Mouse (Mus musculus) heart, embryonic 12.5 days (tissue): Measurements from ENCODE around the gene Gpr176. TPM values are rescaled to one million over a fixed set of nuclear protein-coding genes. Genes with fewer than 3 reads are reported as not detected.

Experiments used
- ATAC-seq: fragments of 200-750 bp; cut with Nextera tagmentation; 2 replicates; pipeline ENCODE4 v1.8.0; 2017; ENCODE audit warnings: moderate TSS enrichment, moderate library complexity; ENCODE audit not compliant: insufficient number of reproducible peaks, low FRiP score
- H3K27ac ChIP-seq: fragments of 300-500 bp; sonication (generic); 2 replicates; pipeline ENCODE4 v1.5.1; 2016; ENCODE audit warnings: mild to moderate bottlenecking, moderate library complexity; ENCODE audit not compliant: poor library complexity, severe bottlenecking
- H3K27me3 ChIP-seq: fragments of 300-500 bp; sonication (generic); replicated peaks from 2 replicates; pipeline ENCODE4 v1.6.1; 2016; ENCODE audit warnings: mild to moderate bottlenecking, moderate library complexity
- H3K36me3 ChIP-seq: fragments of 300-500 bp; sonication (generic); 2 replicates; pipeline ENCODE4 v1.6.1; 2016; ENCODE audit warnings: mild to moderate bottlenecking, moderate library complexity
- H3K4me1 ChIP-seq: fragments of 300-500 bp; sonication (generic); replicated peaks from 2 replicates; pipeline ENCODE4 v1.6.1; 2016; ENCODE audit warnings: mild to moderate bottlenecking
- H3K4me2 ChIP-seq: fragments of 300-500 bp; sonication (generic); 2 replicates; pipeline ENCODE4 v1.6.1; 2016; ENCODE audit warnings: mild to moderate bottlenecking, moderate library complexity
- H3K4me3 ChIP-seq: fragments of 300-500 bp; sonication (generic); 2 replicates; pipeline ENCODE4 v1.5.1; 2016; ENCODE audit warnings: mild to moderate bottlenecking
- H3K9ac ChIP-seq: fragments of 300-500 bp; sonication (generic); 2 replicates; pipeline ENCODE4 v1.6.1; 2016; ENCODE audit warnings: mild to moderate bottlenecking, moderate library complexity
- H3K9me3 ChIP-seq: fragments of 300-500 bp; sonication (generic); replicated peaks from 2 replicates; pipeline ENCODE4 v1.6.1; 2016; ENCODE audit warnings: mild to moderate bottlenecking, moderate library complexity
- WGBS: fragments of 180-500 bp; shearing (Covaris S2); methylation state at CpG from one replicate; pipeline ENCODE4 v1.1.7; 2016; 5-methylcytosine and 5-hydroxymethylcytosine counted together
- polyA plus RNA-seq: library from polyadenylated mRNA; unstranded; fragments of >200 nt; fragmentation: Nextera tagmentation; extraction: Ambion mirVana; gene quantifications from 2 replicates; pipeline ENCODE4 v1.2.1, GENCODE M21; 2016

Gpr176 gene
- polyA plus RNA-seq, 1 experiment from 2014 or later, result 0.08 TPM

DNA sequence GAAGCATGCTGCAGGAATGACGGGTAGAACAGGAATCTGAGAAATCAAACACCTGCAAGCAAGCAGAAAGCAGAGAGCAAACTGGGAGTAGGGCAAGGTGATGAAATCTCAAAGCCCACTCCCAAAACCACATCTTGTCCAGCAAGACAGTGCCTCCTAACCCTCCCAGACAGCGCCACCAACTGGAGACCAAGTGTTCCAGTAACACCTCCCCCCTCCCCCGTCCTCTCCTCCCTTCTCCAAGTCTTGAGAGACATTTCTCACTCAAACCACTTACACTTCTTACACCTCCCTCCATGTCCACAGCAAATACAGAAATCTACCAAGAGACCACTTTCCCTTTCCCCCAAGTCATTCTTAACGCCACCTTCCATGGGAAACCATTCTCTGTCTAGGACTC, 51.4 kb downstream of the Gpr176 start:
- Histone ChIP-seq H3K36me3 (no peaks in the 10 kb centered on the region), H3K4me1 (no peaks in the 10 kb centered on the region), H3K9me3 (no peaks in the 10 kb centered on the region), H3K9ac (no peak overlapping the region), H3K4me2 (no peak overlapping the region), H3K27ac (no peak overlapping the region), H3K4me3 (no peak overlapping the region), H3K27me3 (no peaks in the 10 kb centered on the region)
- 69% methylated on average over 4 of the region's 4 CpGs for WGBS
- ATAC-seq, result no peak

DNA sequence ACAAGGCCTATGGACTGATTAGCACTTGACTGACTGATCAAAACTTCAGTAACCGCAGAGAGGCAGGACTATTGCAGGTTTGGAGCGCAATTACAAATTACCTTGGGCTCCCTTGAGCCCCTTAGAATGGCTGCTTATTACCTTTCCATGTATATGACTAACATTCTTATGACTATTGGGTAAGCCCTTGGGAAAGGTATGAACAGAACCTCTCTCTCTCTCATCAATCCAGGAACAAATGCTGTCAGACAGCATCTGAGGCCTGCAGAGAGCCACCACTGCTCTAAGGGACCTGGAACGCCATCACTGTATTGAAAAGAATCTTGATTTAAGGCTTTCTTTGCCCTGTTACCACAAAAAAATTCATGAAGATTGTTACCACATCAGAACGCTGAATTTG, 52.1 kb downstream of the Gpr176 start:
- no peak for ATAC-seq
- Histone ChIP-seq H3K27ac (no peak overlapping the region), H3K4me3 (no peak overlapping the region), H3K36me3 (no peaks in the 10 kb centered on the region), H3K4me1 (no peaks in the 10 kb centered on the region), H3K9me3 (no peaks in the 10 kb centered on the region), H3K4me2 (no peak overlapping the region), H3K27me3 (no peaks in the 10 kb centered on the region), H3K9ac (no peak overlapping the region)
- 82% methylated on average over 4 of the region's 4 CpGs for WGBS

DNA sequence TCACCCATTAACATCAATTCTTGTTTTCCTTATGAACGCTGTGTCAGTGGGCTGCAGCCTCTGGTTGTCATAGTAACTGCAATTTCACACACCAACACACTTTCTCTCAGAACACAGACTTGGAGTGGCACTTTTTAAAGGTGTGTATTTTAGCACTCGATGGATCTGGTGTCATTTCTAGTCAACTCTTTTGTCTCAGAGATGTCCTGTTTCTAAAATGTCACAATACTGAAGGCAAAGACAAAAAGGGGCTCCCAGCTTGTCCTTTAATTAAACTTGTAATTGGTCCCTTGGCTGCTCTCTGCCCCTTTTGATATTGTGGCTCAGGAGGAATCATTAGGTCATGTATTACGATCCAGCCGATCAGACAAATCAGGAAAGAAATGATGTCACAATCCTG, 52.7 kb downstream of the Gpr176 start:
- no peak overlapping the region for H3K4me2 ChIP-seq
- H3K27me3 ChIP-seq, result no peaks in the 10 kb centered on the region
- H3K4me1 ChIP-seq, result no peaks in the 10 kb centered on the region
- H3K9me3 ChIP-seq, result no peaks in the 10 kb centered on the region
- WGBS, result 79% methylated on average over 4 of the region's 4 CpGs
- no peaks in the 10 kb centered on the region for H3K36me3 ChIP-seq
- no peak overlapping the region for H3K4me3 ChIP-seq
- H3K27ac ChIP-seq, result no peak overlapping the region
- ATAC-seq, result no peak
- no peak overlapping the region for H3K9ac ChIP-seq

DNA sequence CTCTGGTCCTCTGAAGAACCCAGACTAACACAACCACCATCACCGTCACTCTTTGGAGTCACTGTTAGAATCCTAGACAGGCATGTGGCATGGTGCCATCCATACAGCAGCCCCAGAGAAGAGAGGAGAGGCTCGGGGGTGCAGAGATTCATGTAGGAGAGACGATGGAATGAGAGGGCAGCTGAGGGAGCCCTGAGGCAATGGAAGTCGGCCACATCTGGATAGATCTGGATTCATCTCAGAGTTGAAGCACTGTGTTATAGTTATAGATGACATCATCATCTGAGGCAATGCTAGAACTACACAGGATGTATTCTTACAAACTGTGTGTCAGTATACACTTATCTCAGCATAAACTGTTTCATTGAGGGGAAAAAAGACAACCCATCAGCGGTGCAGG, 54.0 kb downstream of the Gpr176 start:
- H3K4me2 ChIP-seq, result no peak overlapping the region
- no peak overlapping the region for H3K4me3 ChIP-seq
- H3K9me3 ChIP-seq, result no peaks in the 10 kb centered on the region
- H3K9ac ChIP-seq, result no peak overlapping the region
- no peak for ATAC-seq
- H3K36me3 ChIP-seq, result no peaks in the 10 kb centered on the region
- 61% methylated on average over 5 of the region's 5 CpGs for WGBS
- H3K27ac ChIP-seq, result no peak overlapping the region
- H3K4me1 ChIP-seq, result no peaks in the 10 kb centered on the region
- H3K27me3 ChIP-seq, result no peaks in the 10 kb centered on the region

DNA sequence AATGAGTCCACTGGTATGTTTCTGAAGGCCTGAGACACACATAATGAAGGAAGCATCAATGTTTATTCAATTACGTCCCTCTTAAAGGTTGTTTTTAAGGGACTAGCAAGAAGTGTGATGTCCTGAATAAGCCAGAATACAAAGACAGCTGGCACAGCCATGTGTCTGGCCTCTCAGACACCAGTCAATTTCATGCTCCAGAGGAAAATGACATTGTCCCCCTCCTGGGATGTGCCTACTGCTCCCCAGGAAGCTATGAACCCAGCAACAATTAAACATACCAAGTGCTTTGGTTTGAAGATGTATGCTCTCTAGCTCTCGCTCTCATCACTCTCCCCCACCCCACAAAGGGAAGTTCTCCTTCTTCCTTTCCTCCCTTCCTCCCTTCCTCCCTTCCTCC, 56.3 kb downstream of the Gpr176 start:
- no peak overlapping the region for H3K9ac ChIP-seq
- H3K4me2 ChIP-seq, result no peak overlapping the region
- no peak overlapping the region for H3K27ac ChIP-seq
- no peak overlapping the region for H3K4me3 ChIP-seq
- H3K27me3 ChIP-seq, result no peaks in the 10 kb centered on the region
- no peaks in the 10 kb centered on the region for H3K4me1 ChIP-seq
- ATAC-seq, result no peak
- no peaks in the 10 kb centered on the region for H3K36me3 ChIP-seq
- H3K9me3 ChIP-seq, result no peaks in the 10 kb centered on the region
- WGBS, result 78% methylated on average over 2 of the region's 2 CpGs

DNA sequence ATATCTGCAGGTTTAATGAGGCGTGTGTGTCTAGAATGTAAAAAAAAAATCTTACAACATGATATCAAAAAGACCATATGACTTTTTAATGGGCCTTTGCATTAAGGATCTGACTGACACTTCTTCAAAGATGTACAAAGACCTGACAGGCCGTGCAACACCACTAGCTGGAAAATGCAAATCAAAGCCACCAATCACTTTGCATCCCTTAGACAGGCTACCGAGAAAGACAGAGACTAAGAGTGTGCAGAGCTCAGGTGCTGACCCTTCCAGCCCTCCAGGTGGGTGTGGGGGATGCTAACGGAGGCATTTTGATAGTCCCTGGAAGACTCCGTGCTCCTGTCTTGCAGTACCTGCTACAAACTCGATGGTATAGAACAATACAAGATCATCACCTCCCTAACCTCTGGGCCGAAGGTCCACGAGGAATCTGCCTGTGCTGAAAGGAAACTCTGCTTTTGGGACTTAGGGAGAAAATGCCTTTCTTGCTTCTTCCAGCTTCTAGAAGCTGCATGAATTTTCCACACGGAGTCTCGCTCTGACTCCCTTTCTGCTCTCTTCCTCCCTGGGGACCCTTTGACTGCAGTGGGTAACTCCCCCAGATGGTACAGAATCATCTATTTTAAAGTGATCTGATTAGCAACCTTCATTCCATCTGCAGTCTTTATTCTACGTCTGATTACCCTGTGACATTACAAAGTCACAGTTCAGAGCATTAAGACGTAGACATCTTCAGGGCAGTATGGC, 57.4 kb downstream of the Gpr176 start:
- no peaks in the 10 kb centered on the region for H3K36me3 ChIP-seq
- WGBS, result 81% methylated on average over 12 of the region's 12 CpGs
- H3K27ac ChIP-seq, result no peak overlapping the region
- H3K9me3 ChIP-seq, result no peaks in the 10 kb centered on the region
- no peak overlapping the region for H3K4me3 ChIP-seq
- ATAC-seq, result no peak
- no peak overlapping the region for H3K4me2 ChIP-seq
- no peaks in the 10 kb centered on the region for H3K4me1 ChIP-seq
- H3K9ac ChIP-seq, result no peak overlapping the region
- no peaks in the 10 kb centered on the region for H3K27me3 ChIP-seq

DNA sequence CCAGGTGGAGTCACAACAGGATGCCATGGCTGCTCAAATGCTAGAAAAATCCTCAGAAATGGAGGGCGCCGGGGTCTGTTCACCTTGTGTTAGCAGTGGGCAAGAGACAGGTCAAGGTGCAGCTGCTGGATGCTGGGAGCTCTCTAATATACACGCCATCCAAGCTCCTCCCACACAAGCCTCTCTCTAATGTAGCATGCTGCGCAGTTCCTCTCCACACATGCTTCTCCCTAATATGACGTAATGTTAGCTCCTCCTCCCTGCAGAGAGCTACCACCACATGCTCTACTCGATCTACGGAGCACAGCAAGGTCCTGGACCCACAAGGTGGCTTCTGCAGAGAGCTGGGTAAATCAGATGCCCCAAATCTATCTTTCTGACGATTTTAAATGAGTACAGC, 65.7 kb downstream of the Gpr176 start:
- no peak overlapping the region for H3K4me3 ChIP-seq
- no peak overlapping the region for H3K27ac ChIP-seq
- no peaks in the 10 kb centered on the region for H3K9me3 ChIP-seq
- no peak overlapping the region for H3K9ac ChIP-seq
- H3K27me3 ChIP-seq, result no peaks in the 10 kb centered on the region
- WGBS, result 62% methylated on average over 8 of the region's 8 CpGs
- no peaks in the 10 kb centered on the region for H3K36me3 ChIP-seq
- ATAC-seq, result no peak
- no peak overlapping the region for H3K4me2 ChIP-seq
- no peaks in the 10 kb centered on the region for H3K4me1 ChIP-seq

DNA sequence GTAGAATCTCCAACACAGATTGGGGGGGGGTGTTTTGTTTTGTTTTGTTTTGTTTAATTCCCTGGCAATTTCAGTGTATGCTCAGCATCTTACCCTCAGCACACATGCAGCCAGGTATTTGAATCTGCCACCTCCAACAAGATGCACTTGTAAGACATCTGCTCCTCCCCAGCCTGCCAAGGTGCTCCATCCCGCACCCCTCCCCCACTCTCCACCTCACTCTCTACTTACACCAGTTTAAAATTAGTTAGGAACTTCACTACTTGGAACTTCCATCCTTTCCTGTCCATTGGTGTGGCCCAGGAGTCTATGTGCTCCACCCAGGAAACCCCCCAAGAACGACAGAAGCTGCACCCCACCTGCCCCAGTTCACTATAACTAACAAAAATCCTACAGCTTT, 66.3 kb downstream of the Gpr176 start:
- H3K4me1 ChIP-seq, result no peaks in the 10 kb centered on the region
- no peak overlapping the region for H3K4me2 ChIP-seq
- no peak overlapping the region for H3K4me3 ChIP-seq
- H3K36me3 ChIP-seq, result no peaks in the 10 kb centered on the region
- no peak overlapping the region for H3K27ac ChIP-seq
- H3K9me3 ChIP-seq, result no peaks in the 10 kb centered on the region
- ATAC-seq, result no peak
- no peak overlapping the region for H3K9ac ChIP-seq
- no peaks in the 10 kb centered on the region for H3K27me3 ChIP-seq
- WGBS, result 66% methylated on average over 2 of the region's 2 CpGs

DNA sequence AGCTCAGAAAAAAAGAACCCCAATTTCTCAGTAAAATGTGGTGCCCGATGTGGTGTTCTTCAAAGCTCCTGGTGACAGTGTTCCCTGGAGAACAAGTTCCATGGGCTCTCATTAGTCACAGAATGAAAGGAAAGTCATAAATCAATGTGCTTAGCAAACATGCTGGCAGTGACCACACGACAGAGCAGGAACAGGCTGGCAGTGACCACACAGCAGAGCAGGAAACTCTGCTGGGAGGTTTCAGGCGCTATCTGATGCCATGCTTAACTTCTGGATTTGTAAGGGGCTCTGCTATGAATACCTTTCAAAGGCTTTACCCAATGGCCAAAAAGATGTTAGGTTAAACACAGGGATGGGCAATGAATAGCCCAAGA, 66.7 kb downstream of the Gpr176 start:
- Histone ChIP-seq H3K4me1 (no peaks in the 10 kb centered on the region), H3K4me3 (no peak overlapping the region), H3K4me2 (no peak overlapping the region), H3K27me3 (no peaks in the 10 kb centered on the region), H3K36me3 (no peaks in the 10 kb centered on the region), H3K9me3 (no peaks in the 10 kb centered on the region), H3K9ac (no peak overlapping the region), H3K27ac (no peak overlapping the region)
- no peak for ATAC-seq
- 56% methylated on average over 3 of the region's 3 CpGs for WGBS

DNA sequence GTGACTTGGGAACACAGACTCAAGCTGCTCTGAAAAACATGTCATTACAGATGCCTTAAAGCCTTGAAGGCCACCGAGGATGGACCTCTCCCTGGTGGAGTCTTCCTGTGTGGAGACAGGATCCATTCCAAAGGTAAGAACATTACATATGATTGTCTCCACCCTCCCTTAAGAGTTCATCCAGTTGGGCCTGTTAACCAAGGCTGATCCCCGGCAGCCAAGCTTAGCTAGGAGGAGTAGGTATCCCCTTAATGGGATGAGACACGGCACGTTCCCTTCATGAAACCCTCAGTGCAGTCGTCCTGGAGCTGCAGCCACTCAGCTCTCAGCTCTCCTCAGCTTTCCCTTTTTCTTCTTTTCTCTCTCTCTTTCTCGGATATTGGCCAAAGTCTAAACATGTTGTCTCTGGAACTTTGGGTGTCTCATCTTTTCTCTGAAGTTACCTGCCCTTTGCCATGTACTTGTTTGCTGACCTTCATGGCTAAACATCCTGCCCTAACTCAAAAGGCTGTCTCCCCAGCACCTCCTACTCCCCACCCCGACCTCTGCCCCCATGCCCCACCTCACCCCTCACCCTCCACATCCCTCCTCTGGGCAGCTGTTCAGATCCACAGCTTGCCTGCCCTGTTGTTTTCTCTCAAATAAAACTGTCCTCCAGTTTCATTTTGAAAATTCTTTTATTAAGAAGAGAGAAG, 67.2 kb downstream of the Gpr176 start:
- 70% methylated on average over 7 of the region's 7 CpGs for WGBS
- H3K4me1 ChIP-seq, result no peaks in the 10 kb centered on the region
- no peak overlapping the region for H3K27ac ChIP-seq
- no peak overlapping the region for H3K4me3 ChIP-seq
- H3K9ac ChIP-seq, result no peak overlapping the region
- H3K36me3 ChIP-seq, result no peaks in the 10 kb centered on the region
- no peak overlapping the region for H3K4me2 ChIP-seq
- H3K27me3 ChIP-seq, result no peaks in the 10 kb centered on the region
- H3K9me3 ChIP-seq, result no peaks in the 10 kb centered on the region
- ATAC-seq, result no peak

DNA sequence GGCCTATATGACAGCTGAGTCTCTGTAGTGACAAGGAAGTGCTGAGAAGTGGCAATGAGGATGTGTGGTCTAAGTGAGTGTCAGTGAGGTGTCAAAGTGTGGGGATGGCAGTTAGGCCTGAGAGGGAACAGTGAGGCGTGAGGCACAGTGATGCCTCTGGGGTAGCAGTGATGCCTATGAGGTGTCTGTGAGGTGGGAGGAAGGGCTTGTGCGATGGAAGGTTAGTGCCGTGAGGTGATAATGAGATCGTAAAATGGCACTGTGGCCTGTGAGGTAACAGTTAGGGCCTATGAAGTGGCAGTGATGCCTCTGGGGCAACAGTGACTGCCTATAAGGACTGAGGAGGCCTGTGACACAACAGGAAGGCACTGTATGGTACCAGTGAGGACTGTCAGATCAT, 69.8 kb downstream of the Gpr176 start:
- H3K4me2 ChIP-seq, result no peak overlapping the region
- no peak overlapping the region for H3K4me3 ChIP-seq
- H3K27me3 ChIP-seq, result no peaks in the 10 kb centered on the region
- no peak overlapping the region for H3K27ac ChIP-seq
- 65% methylated on average over 4 of the region's 4 CpGs for WGBS
- H3K9ac ChIP-seq, result no peak overlapping the region
- no peaks in the 10 kb centered on the region for H3K4me1 ChIP-seq
- no peaks in the 10 kb centered on the region for H3K9me3 ChIP-seq
- no peaks in the 10 kb centered on the region for H3K36me3 ChIP-seq
- ATAC-seq, result no peak

DNA sequence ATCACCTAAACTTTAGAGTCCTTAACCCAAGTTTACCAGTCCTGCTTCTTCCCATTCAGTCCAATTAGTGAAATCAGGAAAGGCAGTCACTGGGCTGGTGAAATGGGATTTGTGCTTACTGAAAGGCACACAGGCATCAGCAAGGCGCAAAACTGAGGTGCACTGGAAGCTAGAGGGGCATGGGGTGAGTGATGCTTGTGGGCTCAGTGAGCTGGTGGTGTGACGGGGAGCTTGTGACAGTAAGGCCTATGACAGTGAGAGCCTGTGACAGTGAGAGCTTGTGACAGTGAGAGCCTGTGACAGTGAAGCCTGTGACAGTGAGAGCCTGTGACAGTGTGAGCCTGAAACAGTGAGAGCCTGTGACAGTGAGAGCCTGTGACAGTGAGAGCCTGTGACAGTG, 71.6 kb downstream of the Gpr176 start:
- Histone ChIP-seq H3K4me1 (no peaks in the 10 kb centered on the region), H3K36me3 (no peaks in the 10 kb centered on the region), H3K27me3 (no peaks in the 10 kb centered on the region), H3K4me2 (no peak overlapping the region), H3K4me3 (no peak overlapping the region), H3K27ac (no peak overlapping the region), H3K9ac (no peak overlapping the region), H3K9me3 (no peaks in the 10 kb centered on the region)
- WGBS, result 78% methylated on average over 2 of the region's 2 CpGs
- no peak for ATAC-seq
